Mouse (Mus musculus): ENCODE measurements around the gene Klri1.

GRCm38 (mm10) chr6:129727237-129727636, 10.3 kb upstream of the Klri1 start:
- TF ChIP-seq CTCF (IDR thresholded peaks at IDR 0.05; ENCODE audit: control insufficient read depth, insufficient read depth, insufficient replicate concordance, low read depth, low read length) (no peak), POLR2A (IDR thresholded peaks at IDR 0.05; ENCODE audit: control insufficient read depth, low read depth, low read length) (no peak)

Data from testis, adult 2 months (tissue).